Mouse (Mus musculus): ENCODE measurements around the gene Abcc1.

Abcc1 gene

GRCm38 (mm10) chr16:14439801-14440614, 78.7 kb downstream of the Abcc1 start:
- DNase-seq (ENCODE audit: low read depth), result no peak

GRCm38 (mm10) chr16:14444059-14444855, 82.9 kb downstream of the Abcc1 start:
- peak; percentile 56 for DNase-seq (ENCODE audit: low read depth)

GRCm38 (mm10) chr16:14445197-14445596, 83.8 kb downstream of the Abcc1 start:
- DNase-seq (ENCODE audit: low read depth), result peak; percentile 27

- no peak for DNase-seq (ENCODE audit: low read depth)
Measured at GRCm38 (mm10) chr16:14447366-14447765, 86.0 kb downstream of the Abcc1 start.

GRCm38 (mm10) chr16:14448307-14448706, 86.9 kb downstream of the Abcc1 start:
- no peak for DNase-seq (ENCODE audit: low read depth)

GRCm38 (mm10) chr16:14449861-14450260, 88.5 kb downstream of the Abcc1 start:
- DNase-seq (ENCODE audit: low read depth), result peak; percentile 90

GRCm38 (mm10) chr16:14451374-14452046, 90.2 kb downstream of the Abcc1 start:
- peak; percentile 89 for DNase-seq (ENCODE audit: low read depth)

- DNase-seq (ENCODE audit: low read depth), result no peak
Measured at GRCm38 (mm10) chr16:14462535-14462934, 101.2 kb downstream of the Abcc1 start.

- DNase-seq (ENCODE audit: low read depth), result no peak
Measured at GRCm38 (mm10) chr16:14465016-14465415, 103.7 kb downstream of the Abcc1 start.

- no peak for DNase-seq (ENCODE audit: low read depth)
Measured at GRCm38 (mm10) chr16:14468351-14468750, 107.0 kb downstream of the Abcc1 start.

GRCm38 (mm10) chr16:14468841-14469240, 107.5 kb downstream of the Abcc1 start:
- no peak for DNase-seq (ENCODE audit: low read depth)

GRCm38 (mm10) chr16:14472171-14472570, 110.8 kb downstream of the Abcc1 start:
- no peak for DNase-seq (ENCODE audit: low read depth)

GRCm38 (mm10) chr16:14473686-14474085, 112.3 kb downstream of the Abcc1 start:
- no peak for DNase-seq (ENCODE audit: low read depth)

GRCm38 (mm10) chr16:14475001-14475400, 113.6 kb downstream of the Abcc1 start:
- DNase-seq (ENCODE audit: low read depth), result no peak

GRCm38 (mm10) chr16:14476056-14476455, 114.7 kb downstream of the Abcc1 start:
- DNase-seq (ENCODE audit: low read depth), result no peak

GRCm38 (mm10) chr16:14476701-14477400, 115.5 kb downstream of the Abcc1 start:
- DNase-seq (ENCODE audit: low read depth), result no peak

GRCm38 (mm10) chr16:14477510-14478300, 116.3 kb downstream of the Abcc1 start:
- no peak for DNase-seq (ENCODE audit: low read depth)

- no peak for DNase-seq (ENCODE audit: low read depth)
Measured at GRCm38 (mm10) chr16:14479641-14480040, 118.3 kb downstream of the Abcc1 start.

- DNase-seq (ENCODE audit: low read depth), result no peak
Measured at GRCm38 (mm10) chr16:14483221-14483620, 121.9 kb downstream of the Abcc1 start.

- peak; percentile 70 for DNase-seq (ENCODE audit: low read depth)
Measured at GRCm38 (mm10) chr16:14493491-14494114, 132.2 kb downstream of the Abcc1 start.

Data from NIH3T3 (cell line).